Mouse (Mus musculus) erythroblast, embryonic 14.5 days (primary cell): ENCODE data around the gene Spata5.

Experiments
- GATA1 ChIP-seq: IDR thresholded peaks from 2 replicates; pipeline ENCODE4 v1.6.1; 2012; ENCODE audit warnings: low read length, inconsistent platforms, mixed read lengths
- TAL1 ChIP-seq: IDR thresholded peaks from 3 replicates; pipeline ENCODE4 v1.6.1; 2012; ENCODE audit warnings: low read length, inconsistent platforms, mixed read lengths

DNA sequence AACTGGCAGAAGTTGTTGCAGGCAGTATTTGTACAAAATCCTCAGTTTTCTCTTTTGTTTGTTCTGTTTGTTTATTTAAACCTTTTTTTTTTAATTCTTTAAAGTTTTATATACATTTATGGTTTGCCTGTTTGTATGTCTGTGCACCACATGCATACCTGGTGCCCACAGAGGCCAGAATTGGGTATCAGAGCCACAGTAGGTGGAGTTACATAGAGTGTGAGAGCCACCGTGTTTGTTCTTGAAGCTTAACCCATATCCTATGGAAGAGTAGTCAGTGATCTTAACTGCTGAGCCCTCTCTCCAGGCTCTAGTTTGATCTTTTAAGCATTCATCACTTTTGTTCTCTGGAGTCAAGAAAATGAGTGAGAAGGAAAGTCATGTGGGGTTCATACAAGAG lies 130.9 kb downstream of the Spata5 start:
- TF ChIP-seq GATA1 (no peak), TAL1 (no peak)
